Mouse (Mus musculus): ENCODE measurements around the gene Nid1.
"Not testable (repeated sequence)": the region's sequence is repeated elsewhere in the genome, so short reads cannot be mapped to it uniquely, and the experiment has no call there.

The Nid1 gene

GRCm38 (mm10) chr13:13543073-13543472, 105.7 kb downstream of the Nid1 start:
- DNase-seq (ENCODE audit: low read depth, low spot score) = not testable (repeated sequence)

GRCm38 (mm10) chr13:13546792-13547191, 109.4 kb downstream of the Nid1 start:
- no peak for DNase-seq (ENCODE audit: low read depth, low spot score)

- DNase-seq (ENCODE audit: low read depth, low spot score) = no peak
These were observed 110.5 kb downstream of the Nid1 start for GRCm38 (mm10) chr13:13547889-13548288.

GRCm38 (mm10) chr13:13548431-13549190, 111.3 kb downstream of the Nid1 start:
- DNase-seq (ENCODE audit: low read depth, low spot score) = no peak

GRCm38 (mm10) chr13:13549687-13550660, 112.6 kb downstream of the Nid1 start:
- no peak for DNase-seq (ENCODE audit: low read depth, low spot score)

GRCm38 (mm10) chr13:13552020-13552419, 114.7 kb downstream of the Nid1 start:
- DNase-seq (ENCODE audit: low read depth, low spot score) = no peak

GRCm38 (mm10) chr13:13553660-13554059, 116.3 kb downstream of the Nid1 start:
- no peak for DNase-seq (ENCODE audit: low read depth, low spot score)

GRCm38 (mm10) chr13:13555196-13555595, 117.8 kb downstream of the Nid1 start:
- DNase-seq (ENCODE audit: low read depth, low spot score) = no peak

- no peak for DNase-seq (ENCODE audit: low read depth, low spot score)
These were observed 119.8 kb downstream of the Nid1 start for GRCm38 (mm10) chr13:13557001-13557743.

GRCm38 (mm10) chr13:13558251-13558650, 120.9 kb downstream of the Nid1 start:
- DNase-seq (ENCODE audit: low read depth, low spot score) = no peak

- DNase-seq (ENCODE audit: low read depth, low spot score) = no peak
These were observed 121.5 kb downstream of the Nid1 start for GRCm38 (mm10) chr13:13558900-13559299.

Data from embryo, embryonic 11.5 days (tissue).